Mouse (Mus musculus): ENCODE measurements around the gene Cyp27b1.

The Cyp27b1 gene

GRCm38 (mm10) chr10:127092742-127093141 is 44.7 kb downstream of the Cyp27b1 start:
- no peak for DNase-seq

DNA sequence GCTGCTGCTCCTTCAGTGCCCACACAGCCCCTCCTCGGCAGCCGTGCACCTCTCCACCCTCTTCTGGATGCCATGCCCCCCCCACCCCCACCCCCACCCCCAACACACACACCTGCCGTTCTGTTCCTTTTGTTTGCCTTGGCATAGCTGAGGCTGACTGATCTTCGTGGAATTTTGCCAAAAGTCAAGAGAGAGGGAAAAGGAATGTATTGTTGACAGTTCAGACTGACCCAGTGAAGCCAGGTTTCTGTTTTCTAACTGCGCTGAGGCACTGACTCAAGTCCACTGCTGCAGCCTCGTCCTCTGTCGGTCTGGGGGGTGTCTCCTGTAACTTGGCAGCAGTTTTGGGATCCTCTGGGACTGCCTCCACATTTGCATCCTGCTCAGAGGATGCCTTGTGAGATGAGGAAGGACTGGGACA is 46.3 kb downstream of the Cyp27b1 start:
- DNase-seq, result no peak

- DNase-seq, result no peak
These were observed 50.5 kb downstream of the Cyp27b1 start for GRCm38 (mm10) chr10:127098514-127098913.

GRCm38 (mm10) chr10:127099191-127099590 is 51.1 kb downstream of the Cyp27b1 start:
- no peak for DNase-seq

GRCm38 (mm10) chr10:127099868-127100267 is 51.8 kb downstream of the Cyp27b1 start:
- DNase-seq, result no peak

- no peak for DNase-seq
These were observed 52.4 kb downstream of the Cyp27b1 start for GRCm38 (mm10) chr10:127100414-127100813.

GRCm38 (mm10) chr10:127101151-127101550 is 53.1 kb downstream of the Cyp27b1 start:
- DNase-seq, result no peak
